ENCODE assay signal across 8 mouse cellular contexts in the genomic region with DNA sequence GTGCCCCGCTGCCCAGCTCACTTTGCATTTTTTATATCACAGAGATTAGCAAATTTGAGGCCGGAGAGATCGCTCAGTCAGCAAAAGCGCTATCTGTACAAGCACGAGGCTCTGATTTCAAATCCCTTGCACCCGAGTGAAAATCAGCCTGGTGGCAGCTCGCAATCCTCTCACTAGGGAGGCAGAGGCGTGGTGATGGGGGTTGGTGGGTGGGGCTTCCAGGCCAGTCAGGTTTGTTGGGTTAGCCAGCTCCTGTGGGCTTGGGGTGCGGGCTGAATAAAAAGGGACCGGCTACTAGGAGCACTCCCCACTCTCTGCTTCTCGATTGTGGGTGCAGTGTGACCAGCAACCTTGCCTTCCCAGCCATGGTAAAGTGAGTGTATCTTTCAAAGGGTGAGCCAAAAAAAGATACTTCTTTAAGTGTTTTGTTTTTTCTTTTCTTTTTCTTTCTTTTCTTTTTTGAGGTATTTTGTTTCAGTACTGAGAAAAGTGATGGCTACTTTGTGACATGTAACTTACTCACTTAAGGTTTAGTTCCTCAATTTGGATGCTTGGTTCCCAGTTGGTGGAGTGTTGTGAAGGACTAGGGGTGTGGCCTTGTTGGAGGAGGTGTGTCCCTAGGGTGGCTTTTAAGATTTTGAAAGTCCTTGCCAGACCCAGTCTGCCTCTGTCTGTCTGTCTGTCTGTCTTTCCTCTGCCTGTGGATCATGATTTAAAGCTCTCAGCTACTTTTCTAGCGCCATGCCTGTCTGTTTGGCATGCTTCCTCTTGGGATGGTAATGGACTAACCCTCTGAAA. TPM values are rescaled to one million over a fixed set of nuclear protein-coding genes. Genes with fewer than 3 reads are reported as not detected.
DNase-seq lines count a peak whose midpoint lies in the region; ATAC-seq and TF ChIP-seq lines count a peak whose summit lies in the region.

No protein-coding gene starts in this region.

- H3K9ac ChIP-seq in midbrain, postnatal 0 days (replicated peaks; ENCODE audit: low read length, poor library complexity, severe bottlenecking): no peak overlapping the region; the same call in 1 of the 2 replicates
- H3K9ac ChIP-seq in midbrain, embryonic 16.5 days (ENCODE audit: low read depth, low read length): no peak overlapping the region

- TF ChIP-seq CTCF in midbrain, postnatal 0 days (IDR thresholded peaks at IDR 0.05): no peak

- H3K4me2 ChIP-seq in midbrain, postnatal 0 days (ENCODE audit: low read depth, low read length, poor library complexity, severe bottlenecking): 0 out of 2 replicates have a peak overlapping the region, but pooled peaks have one; percentile 1
- no peak overlapping the region for H3K4me2 ChIP-seq in midbrain, embryonic 16.5 days (ENCODE audit: low read length)

- no peak for ATAC-seq in midbrain, postnatal 0 days (ENCODE audit: low FRiP score)
- ATAC-seq in midbrain, embryonic 16.5 days: no peak

- no peaks in the 10 kb centered on the region; the same call in 1 of the 2 replicates for H3K4me1 ChIP-seq in midbrain, postnatal 0 days (ENCODE audit: insufficient read depth, low read length)
- H3K4me1 ChIP-seq in midbrain, embryonic 16.5 days (ENCODE audit: control insufficient read depth, insufficient read depth, low read length): peaks cover 19% of the 10 kb centered on the region

- WGBS in midbrain, postnatal 0 days: 52% methylated on average over 12 of the region's 12 CpGs
- 46% methylated on average over 12 of the region's 12 CpGs for WGBS in midbrain, embryonic 16.5 days

- H3K27me3 ChIP-seq in midbrain, postnatal 0 days (ENCODE audit: insufficient read depth, low read length): no peaks in the 10 kb centered on the region
- H3K27me3 ChIP-seq in midbrain, embryonic 16.5 days (ENCODE audit: control insufficient read depth, insufficient read depth, low read depth, low read length): no peaks in the 10 kb centered on the region

- H3K9me3 ChIP-seq in midbrain, postnatal 0 days (ENCODE audit: low read length): no peaks in the 10 kb centered on the region
- H3K9me3 ChIP-seq in midbrain, embryonic 16.5 days (replicated peaks; ENCODE audit: control insufficient read depth, low read length, poor library complexity, severe bottlenecking): no peaks in the 10 kb centered on the region

- DNase-seq in adrenal gland, adult 2 months: peak; percentile 39
- no peak for DNase-seq in adrenal gland, adult 8-10 months
- DNase-seq in midbrain, postnatal 0 days (ENCODE audit: low spot score): no peak
- DNase-seq in lung, postnatal 25 days (ENCODE audit: low spot score): peak; percentile 70
- DNase-seq in thymus, postnatal 25 days: peak; percentile 60
- DNase-seq in testis, postnatal 10 days (ENCODE audit: low spot score): no peak
- no peak for DNase-seq in frontal cortex, postnatal 14 days (ENCODE audit: low spot score in 2 of 2)

- H3K4me3 ChIP-seq in midbrain, postnatal 0 days (ENCODE audit: low read depth, low read length): no peak overlapping the region
- no peak overlapping the region for H3K4me3 ChIP-seq in midbrain, embryonic 16.5 days (ENCODE audit: low read depth, low read length)

- no peaks in the 10 kb centered on the region for H3K36me3 ChIP-seq in midbrain, postnatal 0 days (ENCODE audit: insufficient read depth, low read length)
- no peaks in the 10 kb centered on the region for H3K36me3 ChIP-seq in midbrain, embryonic 16.5 days (ENCODE audit: control insufficient read depth, insufficient read depth, low read length)

- H3K27ac ChIP-seq in midbrain, postnatal 0 days (ENCODE audit: low read depth, low read length): no peak overlapping the region
- H3K27ac ChIP-seq in midbrain, embryonic 16.5 days (ENCODE audit: low read length): no peak overlapping the region

RNA-seq across cellular contexts. Expression of gene Prr3, which starts 17.9 kb away (rescaled TPM):
- total RNA-seq in adrenal gland, adult 2 months (2021): 10 to 100 TPM; 19.5 to 19.8 TPM
- 19.1 and 20.6 TPM in 2 replicates for polyA plus RNA-seq in adrenal gland, adult 2 months (2012; rRNA removed)
- 10 to 100 TPM; 19.0 to 38.5 (median 27.2) TPM for total RNA-seq in adrenal gland, adult 8-10 months (2022)
- 43.9 and 57.8 TPM in 2 replicates for total RNA-seq in midbrain, postnatal 0 days (2014; rRNA removed)
- polyA plus RNA-seq in midbrain, postnatal 0 days (2015; fragmentation: Nextera tagmentation; extraction: Ambion mirVana): 97.0 and 100 TPM in 2 replicates
- 102 and 107 TPM in 2 replicates for polyA plus RNA-seq in midbrain, embryonic 16.5 days (2015; fragmentation: Nextera tagmentation; extraction: Ambion mirVana)

RNA-seq across cellular contexts. Expression of gene Gnl1, which starts 18.3 kb away (rescaled TPM):
- 10 to 100 TPM; 38.1 to 53.1 TPM for total RNA-seq in adrenal gland, adult 2 months (2021)
- polyA plus RNA-seq in adrenal gland, adult 2 months (2012; rRNA removed): 26.9 and 29.6 TPM in 2 replicates
- 10 to 100 TPM; 52.4 to 65.5 (median 59.7) TPM for total RNA-seq in adrenal gland, adult 8-10 months (2022)
- 94.9 and 117 TPM in 2 replicates for total RNA-seq in midbrain, postnatal 0 days (2014; rRNA removed)
- polyA plus RNA-seq in midbrain, postnatal 0 days (2015; fragmentation: Nextera tagmentation; extraction: Ambion mirVana): 80.8 and 82.8 TPM in 2 replicates
- polyA plus RNA-seq in midbrain, embryonic 16.5 days (2015; fragmentation: Nextera tagmentation; extraction: Ambion mirVana): 63.3 and 66.8 TPM in 2 replicates

RNA-seq across cellular contexts. Expression of gene H2-T24, which starts 22.4 kb away (rescaled TPM):
- total RNA-seq in adrenal gland, adult 2 months (2021): 1 to 10 TPM; 6.6 to 8.2 TPM
- 3.6 and 3.7 TPM in 2 replicates for polyA plus RNA-seq in adrenal gland, adult 2 months (2012; rRNA removed)
- total RNA-seq in adrenal gland, adult 8-10 months (2022): 1 to 10 TPM; 6.0 to 9.2 (median 6.9) TPM
- 0.16 and 1.7 TPM in 2 replicates for total RNA-seq in midbrain, postnatal 0 days (2014; rRNA removed)
- polyA plus RNA-seq in midbrain, postnatal 0 days (2015; fragmentation: Nextera tagmentation; extraction: Ambion mirVana): 5.3 and 7.2 TPM in 2 replicates
- 8.0 and 8.8 TPM in 2 replicates for polyA plus RNA-seq in midbrain, embryonic 16.5 days (2015; fragmentation: Nextera tagmentation; extraction: Ambion mirVana)

RNA-seq across cellular contexts. Expression of gene Abcf1, which starts 28.4 kb away (rescaled TPM):
- total RNA-seq in adrenal gland, adult 2 months (2021): 10 to 100 TPM; 83.5 to 86.8 TPM
- 66.0 and 78.9 TPM in 2 replicates for polyA plus RNA-seq in adrenal gland, adult 2 months (2012; rRNA removed)
- 100 to 1,000 TPM in 1 of 4 experiments, 10 to 100 TPM in 3; 87.1 to 104 (median 93.9) TPM for total RNA-seq in adrenal gland, adult 8-10 months (2022)
- 61.8 and 67.0 TPM in 2 replicates for total RNA-seq in midbrain, postnatal 0 days (2014; rRNA removed)
- 89.0 and 100 TPM in 2 replicates for polyA plus RNA-seq in midbrain, postnatal 0 days (2015; fragmentation: Nextera tagmentation; extraction: Ambion mirVana)
- polyA plus RNA-seq in midbrain, embryonic 16.5 days (2015; fragmentation: Nextera tagmentation; extraction: Ambion mirVana): 90.7 and 93.8 TPM in 2 replicates

RNA-seq across cellular contexts. Expression of gene H2-T23, which starts 34.7 kb away (rescaled TPM):
- 10 to 100 TPM; 49.7 to 65.2 TPM for total RNA-seq in adrenal gland, adult 2 months (2021)
- polyA plus RNA-seq in adrenal gland, adult 2 months (2012; rRNA removed): 156 and 162 TPM in 2 replicates
- 100 to 1,000 TPM in 1 of 4 experiments, 10 to 100 TPM in 3; 65.8 to 110 (median 93.4) TPM for total RNA-seq in adrenal gland, adult 8-10 months (2022)
- 6.1 and 9.2 TPM in 2 replicates for total RNA-seq in midbrain, postnatal 0 days (2014; rRNA removed)
- 6.4 and 7.3 TPM in 2 replicates for polyA plus RNA-seq in midbrain, postnatal 0 days (2015; fragmentation: Nextera tagmentation; extraction: Ambion mirVana)
- 4.1 and 4.8 TPM in 2 replicates for polyA plus RNA-seq in midbrain, embryonic 16.5 days (2015; fragmentation: Nextera tagmentation; extraction: Ambion mirVana)

Comparison
In these comparisons a context has a peak if more than half of its experiments do, and no peak if none do; other contexts are left out.
1. DNase-seq: peak in adrenal gland, adult 2 months (single experiment), lung, postnatal 25 days (single experiment) and thymus, postnatal 25 days (single experiment); none in adrenal gland, adult 8-10 months (single experiment), midbrain, postnatal 0 days (single experiment), testis, postnatal 10 days (single experiment) and frontal cortex, postnatal 14 days (0 of 2).